ENCODE assay signal across 11 mouse cellular contexts in genomic region chr5:32472332-32473028, GRCm38 (mm10). TPM values are rescaled to one million over a fixed set of nuclear protein-coding genes. Genes with fewer than 3 reads are reported as not detected.
DNase-seq lines count a peak whose midpoint lies in the region; ATAC-seq and TF ChIP-seq lines count a peak whose summit lies in the region.
"Had no signal": no experiment of that assay in that cellular context is flagged by ENCODE, and none has a peak within 500 bp of the region (broad histone marks: within the 10 kb centered on the region; RNA-seq: fewer than 3 reads in every experiment).

No protein-coding gene starts in this region.

- peak; percentile 57 for DNase-seq in adrenal gland, adult 2 months
- no peak for DNase-seq in adrenal gland, adult 18-20 months (ENCODE audit: low spot score in 2 of 2)
- DNase-seq in lung, postnatal 4 days = peak; percentile 22 to 28
- DNase-seq in hindbrain, embryonic 10.5 days (ENCODE audit: low spot score) = no peak
- DNase-seq in right cerebral cortex, postnatal 25 days = no peak
- no peak for DNase-seq in limb, embryonic 10.5 days (ENCODE audit: low spot score)
- DNase-seq: spleen, adult 18-20 months had no signal

- no peak for TF ChIP-seq CTCF in intestine, postnatal 0 days (IDR thresholded peaks at IDR 0.05; ENCODE audit: low read depth)

- no peaks in the 10 kb centered on the region for H3K27me3 ChIP-seq in intestine, postnatal 0 days (replicated peaks; ENCODE audit: control insufficient read depth, insufficient read depth, low read length)
- H3K27me3 ChIP-seq in hindbrain, embryonic 10.5 days (ENCODE audit: insufficient read depth, poor library complexity, severe bottlenecking) = no peaks in the 10 kb centered on the region
- no peaks in the 10 kb centered on the region for H3K27me3 ChIP-seq in limb, embryonic 10.5 days (ENCODE audit: low read depth, poor library complexity, severe bottlenecking)
- H3K27me3 ChIP-seq: midbrain, embryonic 13.5 days had no signal

- peak overlapping the region; percentile 54 for H3K27ac ChIP-seq in intestine, postnatal 0 days (ENCODE audit: low read depth, low read length)
- H3K27ac ChIP-seq in hindbrain, embryonic 10.5 days = no peak overlapping the region
- H3K27ac ChIP-seq in limb, embryonic 10.5 days = no peak overlapping the region
- H3K27ac ChIP-seq: midbrain, embryonic 13.5 days had no signal

- peaks cover 10% of the 10 kb centered on the region; the same call in 1 of the 2 replicates for H3K4me1 ChIP-seq in intestine, postnatal 0 days (replicated peaks; ENCODE audit: control insufficient read depth, insufficient read depth, low read length)
- no peaks in the 10 kb centered on the region for H3K4me1 ChIP-seq in hindbrain, embryonic 10.5 days (replicated peaks)
- no peaks in the 10 kb centered on the region for H3K4me1 ChIP-seq in limb, embryonic 10.5 days

- no peak overlapping the region for H3K4me3 ChIP-seq in intestine, postnatal 0 days (ENCODE audit: low read depth, low read length)
- H3K4me3 ChIP-seq in hindbrain, embryonic 10.5 days = no peak overlapping the region
- H3K4me3 ChIP-seq in limb, embryonic 10.5 days = no peak overlapping the region
- H3K4me3 ChIP-seq: midbrain, embryonic 13.5 days had no signal

- peak overlapping the region; percentile 52 for H3K4me2 ChIP-seq in intestine, postnatal 0 days (replicated peaks; ENCODE audit: low read depth)
- H3K4me2 ChIP-seq: midbrain, embryonic 13.5 days had no signal

- ATAC-seq in erythroblast, adult 5-6 weeks (replicated peaks; ENCODE audit: low FRiP score, poor library complexity, severe bottlenecking) = peak; percentile 93
- ATAC-seq in intestine, postnatal 0 days = peak; percentile 78
- ATAC-seq: forebrain, embryonic 14.5 days; midbrain, embryonic 13.5 days had no signal

- H3K36me3 ChIP-seq in intestine, postnatal 0 days (ENCODE audit: control insufficient read depth, insufficient read depth) = no peaks in the 10 kb centered on the region
- peaks cover 22% of the 10 kb centered on the region for H3K36me3 ChIP-seq in hindbrain, embryonic 10.5 days
- peaks cover 23% of the 10 kb centered on the region for H3K36me3 ChIP-seq in limb, embryonic 10.5 days
- H3K36me3 ChIP-seq: midbrain, embryonic 13.5 days had no signal

- H3K9ac ChIP-seq in intestine, postnatal 0 days (ENCODE audit: low read depth, low read length) = no peak overlapping the region
- H3K9ac ChIP-seq: midbrain, embryonic 13.5 days had no signal

- WGBS in intestine, postnatal 0 days = 56% methylated on average over 4 of the region's 4 CpGs
- WGBS in hindbrain, embryonic 10.5 days = 94% methylated on average over 4 of the region's 4 CpGs
- WGBS in limb, embryonic 10.5 days = 94% methylated on average over 4 of the region's 4 CpGs

- no peaks in the 10 kb centered on the region for H3K9me3 ChIP-seq in intestine, postnatal 0 days (ENCODE audit: control insufficient read depth)
- H3K9me3 ChIP-seq in hindbrain, embryonic 10.5 days = no peaks in the 10 kb centered on the region
- H3K9me3 ChIP-seq in limb, embryonic 10.5 days (replicated peaks) = no peaks in the 10 kb centered on the region
- H3K9me3 ChIP-seq: midbrain, embryonic 13.5 days had no signal

RNA-seq across cellular contexts. Expression of gene Ppp1cb, which starts 13.8 kb away (rescaled TPM):
- 100 to 1,000 TPM; 389 to 475 TPM for total RNA-seq in adrenal gland, adult 2 months (2021)
- 4.6 and 6.4 TPM in 2 replicates for polyA plus RNA-seq in adrenal gland, adult 2 months (2012; rRNA removed)
- 100 to 1,000 TPM; 347 to 518 TPM for total RNA-seq in adrenal gland, adult 18-20 months (2021)
- 473 and 522 TPM in 2 replicates for total RNA-seq in erythroblast, adult 5-6 weeks (2015; ENCODE audit: low replicate concordance)
- total RNA-seq in erythroblast, adult 5-6 weeks (2017; ENCODE audit: low replicate concordance) = 929 and 957 TPM in 2 replicates
- polyA plus RNA-seq in intestine, postnatal 0 days (2015; fragmentation: Nextera tagmentation; extraction: Ambion mirVana) = 192 and 194 TPM in 2 replicates
- 148 and 198 TPM in 2 replicates for polyA plus RNA-seq in hindbrain, embryonic 10.5 days (2016; fragmentation: Nextera tagmentation; extraction: Ambion mirVana)
- 206 and 237 TPM in 2 replicates for polyA plus RNA-seq in limb, embryonic 10.5 days (2016; fragmentation: Nextera tagmentation; extraction: Ambion mirVana)

Comparison
In these comparisons a context has a peak if more than half of its experiments do, and no peak if none do; other contexts are left out.
1. DNase-seq: peak in adrenal gland, adult 2 months (single experiment) and lung, postnatal 4 days (2 of 2); none in adrenal gland, adult 18-20 months (0 of 2), hindbrain, embryonic 10.5 days (single experiment), right cerebral cortex, postnatal 25 days (single experiment) and limb, embryonic 10.5 days (single experiment).
2. RNA of gene Ppp1cb, which starts 13.8 kb away (polyA plus RNA-seq): 206 to 237 TPM in limb, embryonic 10.5 days, 192 to 194 TPM in intestine, postnatal 0 days and 148 to 198 TPM in hindbrain, embryonic 10.5 days; 4.6 to 6.4 TPM in adrenal gland, adult 2 months; every median in the first group is over 10 times any median in the second.